Mouse (Mus musculus): Measurements from ENCODE around the gene Glce. TPM values are rescaled to one million over a fixed set of nuclear protein-coding genes. Genes with fewer than 3 reads are reported as not detected.

The Glce gene
- total RNA-seq, 1 experiment from 2014 or later = 8.7 TPM

DNA sequence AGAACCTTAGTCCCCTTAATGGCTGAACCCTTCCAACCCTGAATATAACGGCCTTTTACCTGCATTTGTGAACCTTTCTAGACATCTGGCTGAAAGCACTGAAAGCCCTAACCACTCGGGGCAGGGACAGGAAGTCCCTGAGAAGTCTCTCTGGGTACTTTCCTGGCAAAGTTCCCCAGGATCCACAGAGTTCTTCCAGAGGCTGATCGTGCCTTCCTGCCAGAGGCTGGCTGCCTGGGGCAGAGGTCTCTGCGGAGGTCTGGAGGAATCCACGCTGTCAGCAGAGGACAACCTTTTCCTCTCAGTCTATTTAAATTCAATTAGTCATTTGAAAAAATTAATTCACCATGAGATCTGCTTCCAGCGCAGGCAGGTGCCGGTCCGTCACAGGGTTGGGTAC, 73.3 kb downstream of the Glce start:
- ATAC-seq (ENCODE audit: extremely low read depth, insufficient number of reproducible peaks, low FRiP score, poor library complexity, severe bottlenecking) = no peak

DNA sequence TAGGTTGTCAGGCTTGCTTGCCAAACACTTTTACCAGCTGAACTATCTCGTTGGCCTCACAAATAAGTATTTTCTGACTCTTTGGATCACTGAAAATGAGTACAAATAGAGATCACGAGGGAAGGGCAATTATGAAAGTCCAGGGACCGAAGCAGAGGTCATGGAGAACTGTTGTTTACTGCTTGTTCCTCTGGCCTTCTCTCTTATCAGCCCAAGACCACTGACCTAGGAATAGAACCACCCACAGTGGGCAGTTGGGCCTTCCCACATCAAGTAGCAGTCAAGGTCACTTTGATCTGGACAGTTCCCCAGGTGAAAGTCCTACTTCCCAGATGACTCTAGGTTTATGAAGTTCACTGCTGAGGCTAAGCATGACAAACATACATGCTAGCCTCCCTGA, 80.3 kb downstream of the Glce start:
- ATAC-seq (ENCODE audit: extremely low read depth, insufficient number of reproducible peaks, low FRiP score, poor library complexity, severe bottlenecking) = no peak

DNA sequence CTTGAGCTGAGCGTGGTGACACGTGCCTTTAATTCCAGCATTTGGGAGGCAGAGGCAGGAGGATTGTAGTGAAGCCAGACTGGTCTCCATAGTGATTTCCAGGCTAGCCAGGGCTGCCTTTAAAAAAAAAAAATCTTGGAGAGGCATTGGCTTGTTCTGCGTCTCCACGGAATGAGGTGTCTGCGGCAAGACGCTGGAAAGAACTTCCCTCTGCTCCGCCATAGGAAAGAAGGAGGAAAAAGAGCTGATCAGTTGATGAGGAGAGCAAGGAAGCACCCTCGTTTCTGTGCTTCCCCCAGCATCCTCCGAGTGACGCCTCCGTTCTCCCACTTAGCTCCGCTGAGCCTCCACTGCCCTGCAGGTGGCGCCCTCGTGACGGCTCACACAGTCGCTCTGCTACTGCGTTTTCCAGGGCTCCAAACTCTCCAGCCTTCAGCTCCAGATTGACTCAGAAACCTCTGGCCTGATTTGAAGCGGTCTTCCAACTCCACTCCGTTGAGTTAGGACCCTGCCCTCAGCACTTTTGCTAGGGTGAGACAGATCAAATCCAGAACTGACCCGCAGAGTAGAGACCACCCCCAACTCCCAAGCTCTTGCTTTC, 82.3 kb downstream of the Glce start:
- ATAC-seq (ENCODE audit: extremely low read depth, insufficient number of reproducible peaks, low FRiP score, poor library complexity, severe bottlenecking) = peak; percentile 64; the same call in 1 of the 2 replicates

DNA sequence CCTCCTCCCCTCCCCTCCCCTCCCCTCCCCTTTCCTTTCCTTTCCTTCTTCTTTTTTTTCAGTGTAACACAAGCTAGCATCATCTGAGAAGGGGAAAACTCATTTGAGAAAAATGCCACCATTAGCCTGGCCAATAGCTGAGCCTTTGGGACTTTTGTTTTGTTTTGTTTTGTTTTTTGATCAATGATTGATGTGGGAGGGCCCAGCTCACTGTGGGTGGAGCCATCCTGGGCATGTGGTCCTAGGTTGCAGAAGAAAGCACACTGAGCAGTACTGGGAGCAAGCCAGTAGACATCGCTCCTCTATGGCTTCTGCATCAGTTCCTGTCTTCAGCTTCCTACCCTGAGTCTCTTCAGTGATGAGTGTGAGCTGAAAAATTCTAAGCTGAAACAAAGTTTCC, 86.6 kb downstream of the Glce start:
- no peak for ATAC-seq (ENCODE audit: extremely low read depth, insufficient number of reproducible peaks, low FRiP score, poor library complexity, severe bottlenecking)

DNA sequence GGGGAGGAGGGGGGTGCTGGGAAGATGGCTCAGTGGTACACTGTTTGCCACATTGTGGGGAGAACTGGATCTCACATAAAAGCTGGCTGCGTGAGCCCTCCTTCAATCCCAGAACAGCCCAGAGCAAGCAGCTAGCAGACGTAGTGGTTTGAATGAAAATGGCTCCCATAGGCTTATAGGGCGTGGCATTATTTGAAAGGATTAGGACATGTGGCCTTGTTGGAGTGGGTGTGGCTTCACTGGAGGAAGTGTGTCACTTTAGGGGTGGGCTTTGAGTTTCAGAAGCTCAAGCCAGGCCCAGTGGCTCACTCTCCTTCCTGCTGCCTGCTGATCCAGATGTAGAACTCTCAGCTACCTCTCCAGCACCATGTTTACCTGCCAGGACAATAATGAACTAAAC, 90.2 kb downstream of the Glce start:
- no peak for ATAC-seq (ENCODE audit: extremely low read depth, insufficient number of reproducible peaks, low FRiP score, poor library complexity, severe bottlenecking)

DNA sequence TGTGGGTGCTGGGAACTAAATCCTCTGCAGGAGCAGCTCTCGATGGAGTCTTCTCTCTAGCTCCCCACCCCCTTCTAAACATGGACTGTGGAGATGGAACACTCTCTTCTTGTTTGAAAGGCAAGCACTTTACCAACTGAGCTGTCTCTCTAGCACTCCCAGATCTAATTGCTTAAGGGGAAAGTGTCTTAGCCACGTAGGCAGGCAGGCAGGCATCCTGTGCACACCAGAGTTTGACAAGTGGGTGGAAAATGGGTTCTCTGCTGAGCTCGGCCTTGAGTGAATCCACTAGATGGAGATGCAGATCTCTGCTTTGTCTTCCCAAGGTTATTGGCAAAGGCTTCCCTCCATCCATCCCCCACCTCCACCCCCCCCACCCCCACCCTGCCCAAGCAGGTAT, 94.4 kb downstream of the Glce start:
- ATAC-seq (ENCODE audit: extremely low read depth, insufficient number of reproducible peaks, low FRiP score, poor library complexity, severe bottlenecking) = no peak

DNA sequence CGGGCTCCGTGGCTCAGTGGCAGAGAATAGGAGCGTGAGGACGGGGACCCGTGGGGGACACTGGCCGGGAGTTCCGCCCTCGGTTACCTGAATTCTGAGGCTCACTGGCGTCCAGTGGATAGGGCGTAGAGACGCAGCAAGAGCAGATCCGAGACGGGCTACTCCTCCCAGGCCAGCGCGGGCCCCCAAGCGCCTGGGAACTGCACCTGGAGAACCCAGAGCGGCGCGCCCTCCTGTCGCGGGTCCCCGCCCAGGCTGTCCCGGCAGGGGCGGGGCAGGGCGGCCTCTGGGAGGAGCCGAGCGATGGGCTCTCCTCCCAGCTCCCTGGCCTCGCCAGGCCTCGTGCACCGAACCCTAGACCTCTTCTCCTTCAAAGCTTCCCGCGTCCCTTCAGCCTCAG, 95.9 kb downstream of the Glce start, which contains the start of gene Paqr5:
TSS of gene Paqr5 (minus strand) at position 257 of the 400 bp plus-strand sequence.
- ATAC-seq (ENCODE audit: extremely low read depth, insufficient number of reproducible peaks, low FRiP score, poor library complexity, severe bottlenecking) = no peak

DNA sequence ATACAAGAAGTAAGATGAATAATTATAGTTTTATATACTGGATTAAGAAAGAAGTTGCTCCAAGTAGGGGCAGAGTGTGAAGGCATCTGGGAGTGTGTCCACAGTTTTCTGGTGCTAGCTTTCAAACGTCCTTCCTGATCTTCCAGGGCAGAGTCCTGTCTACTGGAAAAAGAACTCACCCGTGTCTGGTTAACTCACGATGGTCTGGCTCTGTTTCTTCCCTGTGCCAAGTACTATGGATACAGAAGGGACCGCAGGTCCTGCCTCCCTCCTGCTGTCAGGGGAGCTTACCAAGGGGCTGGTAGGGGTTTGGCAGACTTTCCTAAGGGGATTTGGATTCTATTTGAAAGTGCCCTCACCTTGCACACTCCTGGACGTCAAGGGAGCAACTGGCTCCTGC, 97.4 kb downstream of the Glce start:
- no peak for ATAC-seq (ENCODE audit: extremely low read depth, insufficient number of reproducible peaks, low FRiP score, poor library complexity, severe bottlenecking)

DNA sequence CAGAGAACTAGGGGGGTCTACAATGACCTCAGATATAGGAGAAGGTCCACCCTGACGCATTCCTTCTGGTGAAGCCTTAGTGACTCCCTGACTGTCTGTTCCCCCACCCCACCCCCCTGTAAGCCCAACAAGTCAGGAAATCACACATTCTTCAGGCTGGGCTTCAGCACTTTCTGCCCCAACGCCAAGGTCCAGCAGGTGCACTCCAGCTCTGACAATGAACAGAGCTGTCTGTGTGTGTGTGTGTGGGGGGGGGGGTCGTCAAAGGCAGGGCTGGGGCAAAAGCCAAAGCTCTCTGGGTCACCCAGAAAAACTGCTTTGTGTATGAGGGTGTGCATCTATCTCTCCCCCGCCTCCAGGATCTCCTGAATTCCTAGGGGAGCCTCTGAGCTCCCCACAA, 98.6 kb downstream of the Glce start:
- no peak for ATAC-seq (ENCODE audit: extremely low read depth, insufficient number of reproducible peaks, low FRiP score, poor library complexity, severe bottlenecking)

DNA sequence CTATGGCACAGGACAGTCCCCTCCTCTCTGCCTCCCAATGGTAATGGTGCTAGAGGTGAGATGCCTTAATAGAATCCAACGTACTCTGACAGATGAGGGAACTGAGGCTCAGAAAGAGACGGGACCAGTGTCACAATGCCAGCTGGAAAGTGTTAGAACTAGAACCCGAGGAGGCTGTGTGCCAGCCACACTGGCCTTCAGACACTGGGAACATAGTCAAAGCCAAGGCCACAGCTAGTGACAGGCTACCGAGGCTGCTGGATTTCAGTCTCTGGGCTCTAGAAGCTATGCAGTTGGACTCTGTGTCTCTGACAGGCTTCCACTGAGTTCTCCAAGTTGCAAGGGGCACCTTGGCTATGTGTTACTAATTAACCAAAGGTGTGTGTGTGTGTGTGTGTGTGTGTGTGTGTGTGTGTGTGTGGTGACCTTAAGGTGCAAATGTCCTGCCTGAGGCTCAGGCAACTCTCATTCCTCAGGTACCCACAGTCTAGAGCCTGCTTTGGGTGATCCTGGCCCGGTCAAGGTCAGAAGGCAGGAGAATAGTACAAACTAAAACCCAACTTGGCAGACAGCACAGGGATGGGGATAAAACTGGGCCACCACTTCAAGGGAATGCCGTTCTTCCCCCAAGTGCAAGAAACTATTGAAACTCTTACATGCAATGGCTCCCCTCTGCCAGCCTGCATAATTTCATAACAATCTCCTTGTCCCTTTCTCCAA, 99.3 kb downstream of the Glce start:
- no peak for ATAC-seq (ENCODE audit: extremely low read depth, insufficient number of reproducible peaks, low FRiP score, poor library complexity, severe bottlenecking)

DNA sequence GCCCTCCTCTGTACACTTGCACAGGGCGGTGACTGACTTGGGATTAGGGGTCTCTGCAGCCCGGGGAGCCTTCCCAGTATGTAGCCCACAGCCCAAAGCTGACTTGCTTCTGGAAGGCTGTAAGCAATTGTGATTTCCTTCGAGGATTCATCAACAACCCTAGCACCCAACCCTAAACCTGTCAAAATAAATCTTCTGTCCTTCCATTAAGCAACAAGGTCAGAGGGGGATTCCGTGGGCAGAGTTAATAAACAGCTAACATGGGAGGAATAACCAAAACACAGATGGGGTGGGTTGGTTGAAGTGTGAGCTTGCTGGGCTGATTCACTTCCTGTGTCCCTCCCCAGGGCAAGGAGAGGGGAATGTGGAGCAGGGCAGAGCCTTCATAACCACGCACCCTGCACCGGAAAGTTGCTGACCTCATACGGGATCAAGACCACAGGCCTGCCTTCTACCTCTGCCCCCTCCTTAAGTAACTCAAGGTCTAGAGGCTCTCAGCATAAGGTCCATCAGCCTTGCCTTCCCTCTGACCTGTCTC, 100.8 kb downstream of the Glce start:
- no peak for ATAC-seq (ENCODE audit: extremely low read depth, insufficient number of reproducible peaks, low FRiP score, poor library complexity, severe bottlenecking)

DNA sequence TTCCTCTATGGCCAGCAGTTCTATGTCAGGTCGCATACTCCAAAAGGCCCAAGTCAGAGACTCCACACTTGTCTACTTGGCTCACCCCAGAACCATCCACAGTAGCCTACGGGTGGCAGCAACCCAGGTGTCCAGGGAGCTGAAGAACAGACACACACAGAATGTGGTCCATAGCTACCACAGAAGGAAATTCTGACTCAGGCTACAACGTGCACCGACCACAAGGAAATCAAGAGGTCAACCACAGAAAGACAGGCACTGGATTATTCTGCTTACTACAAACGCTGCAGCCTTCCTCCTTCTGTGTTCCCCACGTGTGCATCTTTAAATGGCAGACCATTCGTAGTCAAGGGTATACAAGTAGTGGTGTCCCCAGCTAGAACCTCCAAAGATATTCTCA, 102.2 kb downstream of the Glce start:
- ATAC-seq (ENCODE audit: extremely low read depth, insufficient number of reproducible peaks, low FRiP score, poor library complexity, severe bottlenecking) = no peak

DNA sequence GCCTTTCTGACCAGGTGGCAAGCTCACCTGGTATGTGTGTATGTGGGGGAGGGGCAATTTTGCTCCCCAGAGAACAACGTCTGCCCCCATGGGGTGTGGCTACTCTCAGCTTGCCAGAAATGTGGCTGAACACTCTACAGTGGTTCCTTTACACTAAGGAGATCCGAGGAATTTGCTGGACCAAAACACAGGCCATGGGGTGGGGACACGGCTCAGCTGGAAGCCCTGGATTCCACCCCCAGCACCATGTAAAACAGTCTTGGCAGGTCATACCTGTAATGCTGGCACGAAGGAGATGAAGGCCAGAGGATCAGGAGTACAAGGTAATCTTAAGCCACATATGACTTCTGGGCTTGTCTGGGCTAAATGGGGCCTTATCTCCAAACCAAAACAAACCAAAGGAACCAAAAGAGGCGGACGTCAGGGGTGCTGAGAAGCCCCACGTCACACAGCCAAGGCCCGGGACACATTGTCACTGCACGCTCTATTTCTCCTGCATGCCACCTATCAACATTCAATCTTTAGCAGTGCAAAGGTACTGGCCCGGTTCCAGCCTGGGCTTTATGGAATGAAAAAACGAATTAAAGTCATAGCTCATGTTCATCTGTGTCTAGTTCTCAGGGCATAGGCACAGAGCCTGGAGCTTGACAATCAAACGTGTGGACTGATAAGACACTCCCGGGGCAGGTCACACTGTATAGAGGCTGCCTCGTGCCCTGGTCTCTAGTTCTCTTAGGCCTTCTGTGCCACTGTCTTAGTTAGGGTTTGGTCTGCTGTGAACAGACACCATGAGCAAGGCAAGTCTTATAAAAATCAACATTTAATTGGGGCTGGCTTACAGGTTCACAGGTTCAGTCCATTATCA, 104.0 kb downstream of the Glce start:
- ATAC-seq (ENCODE audit: extremely low read depth, insufficient number of reproducible peaks, low FRiP score, poor library complexity, severe bottlenecking) = no peak

DNA sequence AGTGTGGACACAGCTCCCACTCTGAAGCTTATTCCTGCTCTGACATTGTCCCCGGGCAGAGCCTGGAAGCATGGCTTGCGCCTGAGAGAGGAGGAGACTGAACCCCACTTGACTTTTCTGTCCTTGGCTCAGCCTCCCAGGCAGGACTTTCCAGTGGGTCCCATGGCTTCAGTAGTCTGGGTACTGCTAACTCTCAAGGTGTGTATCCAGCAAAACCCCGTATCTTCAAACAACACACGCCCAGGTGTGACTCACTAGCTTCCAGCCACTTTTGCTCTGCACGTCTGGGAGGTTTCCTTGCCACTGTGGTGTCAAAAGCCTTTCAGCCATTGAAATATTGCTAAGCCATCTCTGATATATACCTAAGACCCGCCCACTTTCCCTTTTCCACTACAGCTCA, 105.1 kb downstream of the Glce start:
- no peak for ATAC-seq (ENCODE audit: extremely low read depth, insufficient number of reproducible peaks, low FRiP score, poor library complexity, severe bottlenecking)

DNA sequence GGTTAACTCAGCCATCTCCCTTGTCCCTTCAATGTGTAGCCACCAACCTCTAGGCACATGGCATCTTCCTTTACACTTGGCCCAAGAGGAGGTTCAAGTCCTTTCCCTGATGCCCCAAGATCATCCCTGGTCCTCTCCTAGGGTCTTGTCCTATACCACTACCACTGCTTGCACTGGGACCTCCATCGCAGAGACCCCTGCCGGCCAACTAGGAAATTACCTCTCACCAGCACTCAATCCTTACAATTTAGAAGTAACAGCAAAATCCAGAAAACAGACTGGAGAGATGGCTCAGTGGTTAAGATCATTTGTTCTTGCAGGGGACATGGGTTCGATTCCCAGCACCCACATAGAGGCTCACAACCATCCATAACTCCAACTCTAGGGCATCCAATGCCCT, 107.0 kb downstream of the Glce start:
- no peak for ATAC-seq (ENCODE audit: extremely low read depth, insufficient number of reproducible peaks, low FRiP score, poor library complexity, severe bottlenecking)

DNA sequence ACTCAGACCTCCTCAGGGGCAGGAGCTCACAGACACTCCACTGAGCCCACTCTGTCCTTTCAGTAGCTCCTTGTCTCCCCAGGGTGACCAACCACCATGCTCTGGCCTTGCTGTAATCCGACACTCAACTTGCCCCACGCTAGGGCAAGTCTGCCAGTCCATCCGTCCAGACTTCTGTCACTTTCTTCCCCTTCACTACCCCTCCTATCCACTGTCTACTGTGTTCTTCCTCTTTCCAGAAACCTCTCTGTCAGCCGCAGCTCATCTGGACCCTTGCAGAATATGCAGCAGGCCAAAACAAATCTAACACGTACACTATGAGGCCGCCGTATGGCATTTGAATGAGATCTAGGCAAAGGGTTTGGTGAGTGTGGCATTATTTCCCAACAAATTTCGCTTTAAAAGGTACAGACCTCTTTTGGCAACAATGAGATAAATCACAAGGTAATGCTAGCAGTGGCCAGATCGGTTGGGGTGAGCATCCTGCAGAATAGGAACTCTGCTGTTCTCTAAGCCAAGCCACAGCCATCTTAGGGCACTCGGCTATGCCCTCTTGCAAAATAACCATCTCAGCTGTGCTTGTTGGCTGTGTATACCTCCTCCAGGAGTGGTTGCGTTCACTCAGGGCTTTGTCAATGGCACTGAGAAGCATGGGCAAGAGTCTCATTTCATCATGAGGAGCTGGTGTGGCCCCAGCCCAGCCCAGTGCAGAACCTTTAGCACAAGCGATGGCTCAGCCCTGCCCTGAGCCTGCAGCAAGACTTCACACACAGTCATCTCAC, 108.9 kb downstream of the Glce start:
- ATAC-seq (ENCODE audit: extremely low read depth, insufficient number of reproducible peaks, low FRiP score, poor library complexity, severe bottlenecking) = no peak

DNA sequence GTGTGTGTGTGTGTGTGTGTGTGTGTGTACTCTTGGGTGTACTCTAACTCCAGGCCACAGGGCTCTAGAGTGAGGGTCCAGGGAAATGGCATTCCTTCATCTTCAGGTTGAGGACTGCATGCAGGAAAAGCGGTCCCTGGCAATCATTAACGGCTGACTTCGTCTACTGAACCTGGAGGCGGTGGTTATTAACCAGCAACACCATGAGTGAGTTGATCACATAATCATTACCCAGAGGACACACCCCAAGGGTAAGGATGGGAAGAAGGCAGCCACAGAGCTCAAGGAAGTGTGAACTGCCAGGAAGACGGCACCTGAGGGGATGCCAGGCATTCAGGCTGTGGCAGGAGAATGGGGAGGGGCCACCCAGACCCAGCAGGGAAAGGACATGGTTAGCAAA, 114.1 kb downstream of the Glce start:
- ATAC-seq (ENCODE audit: extremely low read depth, insufficient number of reproducible peaks, low FRiP score, poor library complexity, severe bottlenecking) = no peak

Data from neutrophil, adult 5-6 weeks (primary cell).